Mouse (Mus musculus): Measurements from ENCODE around the gene Ccdc124. TPM values are rescaled to one million over a fixed set of nuclear protein-coding genes. Genes with fewer than 3 reads are reported as not detected.
"Not testable (repeated sequence)": the region's sequence is repeated elsewhere in the genome, so short reads cannot be mapped to it uniquely, and the experiment has no call there.

The Ccdc124 gene
- total RNA-seq, 2 experiments from 2014 or later = 36.8 to 38.6 TPM

DNA sequence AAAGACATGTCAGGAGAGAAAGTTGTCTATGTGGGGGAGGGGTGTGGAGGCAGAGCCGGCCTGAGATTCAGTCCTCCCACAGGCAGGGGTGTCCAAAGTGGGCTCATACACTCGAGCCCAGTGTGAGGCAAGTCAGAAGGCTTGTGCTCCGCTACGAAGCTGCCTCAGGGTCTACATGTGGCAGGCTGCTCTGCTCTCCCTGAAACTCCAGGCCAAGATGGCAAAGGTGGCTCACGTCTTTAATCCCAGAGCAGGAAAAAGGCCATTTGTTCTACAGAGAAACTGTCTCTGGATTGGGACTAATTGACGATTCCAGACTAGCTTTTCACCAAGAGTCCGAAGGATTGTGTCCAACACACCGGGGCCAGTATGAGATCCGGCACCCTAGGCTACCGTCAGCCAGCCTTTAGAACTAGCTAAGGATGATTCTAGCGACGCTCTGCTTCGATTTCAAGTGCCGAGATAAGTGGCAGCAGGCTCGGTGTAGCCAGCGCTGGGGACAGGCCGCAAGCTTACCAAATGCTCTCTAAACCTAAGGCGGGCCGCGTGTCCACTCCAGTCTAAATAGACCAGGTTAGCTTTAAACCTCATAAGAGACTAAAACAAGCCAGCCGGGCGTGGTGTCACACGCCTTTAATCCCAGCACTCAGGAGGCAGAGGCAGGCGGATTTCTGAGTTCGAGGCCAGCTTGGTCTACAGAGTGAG is 22.7 kb upstream of the Ccdc124 start:
- DNase-seq (ENCODE audit: low spot score in 2 of 2) = no peak

GRCm38 (mm10) chr8:70895571-70896259 is 22.0 kb upstream of the Ccdc124 start:
- not testable (repeated sequence) for DNase-seq (ENCODE audit: low spot score in 2 of 2)

DNA sequence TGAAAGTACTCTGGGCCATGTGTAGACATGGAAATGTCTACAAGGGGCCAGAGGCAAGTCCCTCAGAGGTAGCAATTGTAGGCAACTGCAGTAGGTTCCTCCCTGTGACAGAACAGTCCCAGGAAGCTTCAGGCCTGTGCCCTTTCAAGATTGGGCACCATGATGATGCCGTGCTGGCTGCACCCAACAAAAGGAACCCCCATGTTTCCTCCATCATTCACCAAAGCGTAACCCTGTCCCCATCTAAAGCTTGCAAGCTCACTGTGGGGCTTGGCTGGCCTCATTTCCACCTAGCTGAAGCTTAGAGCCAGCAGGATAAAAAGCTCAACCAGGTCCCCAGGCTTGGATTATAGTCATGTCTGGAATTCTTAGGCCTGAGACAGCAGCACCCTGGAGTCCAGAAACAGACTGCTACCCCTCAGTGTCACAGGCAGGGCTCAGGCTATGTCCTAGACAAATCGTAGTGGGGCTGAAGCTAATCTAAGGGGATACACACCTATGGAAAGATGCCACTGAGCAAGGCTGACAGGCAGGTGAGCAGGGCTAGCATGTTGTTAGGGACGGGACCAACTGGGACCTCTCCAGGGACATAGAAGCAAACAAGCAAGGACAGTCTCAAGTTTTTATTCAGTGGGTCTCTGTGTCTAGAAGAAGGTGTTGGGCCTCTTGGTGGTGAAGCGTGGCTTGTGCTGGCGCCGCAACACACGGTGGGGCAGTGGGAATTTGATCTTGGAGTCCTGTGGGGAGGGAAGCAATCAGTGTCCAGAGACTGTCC is 21.2 kb upstream of the Ccdc124 start:
- DNase-seq (ENCODE audit: low spot score in 2 of 2) = no peak

DNA sequence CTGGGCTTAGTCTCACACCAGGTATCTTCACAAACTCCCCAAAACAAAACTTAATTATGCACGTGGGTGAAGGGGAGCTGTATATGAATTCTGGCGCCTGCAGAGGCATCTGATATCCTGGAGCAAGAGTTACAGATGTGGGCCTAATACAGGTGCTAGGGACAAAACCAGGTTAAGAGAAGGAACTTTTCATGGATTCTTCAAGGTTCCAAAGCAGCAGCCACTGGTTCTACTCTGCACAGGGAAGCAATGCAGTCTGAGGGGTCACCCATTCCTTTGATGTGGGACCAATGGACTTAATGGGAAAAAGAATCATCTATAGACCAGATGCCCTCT is 20.6 kb upstream of the Ccdc124 start:
- no peak for DNase-seq (ENCODE audit: low spot score in 2 of 2)

DNA sequence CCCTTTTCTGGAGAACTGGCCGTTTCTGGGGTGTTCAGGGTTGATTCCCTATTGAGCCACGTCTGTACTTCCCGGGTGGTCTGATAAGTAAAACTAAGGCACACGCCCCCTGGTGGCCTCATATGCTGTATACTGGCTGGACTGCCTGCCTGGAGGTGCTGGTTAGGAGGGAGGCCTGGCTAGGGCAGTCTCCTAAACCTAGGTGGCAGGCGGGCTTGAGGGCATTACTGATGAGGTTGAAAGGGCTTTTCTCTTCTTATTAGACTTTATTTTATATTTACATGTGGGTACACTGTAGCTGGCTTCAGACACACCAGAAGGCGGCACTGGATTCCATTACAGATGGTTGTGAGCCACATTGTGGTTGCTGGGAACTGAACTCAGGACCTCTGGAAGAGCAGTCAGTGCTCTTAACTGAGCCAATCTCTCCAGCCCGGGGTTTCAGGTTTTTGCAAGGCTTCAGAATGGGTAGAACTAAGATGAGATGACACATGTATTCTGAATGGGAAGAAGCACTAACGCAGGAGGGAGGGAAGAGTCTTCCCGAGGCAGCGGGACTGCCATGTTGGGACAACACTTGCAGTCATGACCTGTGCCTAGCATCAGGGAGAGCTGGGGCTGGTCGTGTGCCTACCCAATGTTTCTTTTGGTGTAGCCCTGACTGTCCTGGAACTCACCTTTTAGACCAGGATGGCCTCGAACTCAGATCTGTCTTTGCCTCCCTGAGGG is 20.1 kb upstream of the Ccdc124 start:
- peak in 1 of 2 experiments; percentile 56 for DNase-seq (ENCODE audit: low spot score in 2 of 2)

DNA sequence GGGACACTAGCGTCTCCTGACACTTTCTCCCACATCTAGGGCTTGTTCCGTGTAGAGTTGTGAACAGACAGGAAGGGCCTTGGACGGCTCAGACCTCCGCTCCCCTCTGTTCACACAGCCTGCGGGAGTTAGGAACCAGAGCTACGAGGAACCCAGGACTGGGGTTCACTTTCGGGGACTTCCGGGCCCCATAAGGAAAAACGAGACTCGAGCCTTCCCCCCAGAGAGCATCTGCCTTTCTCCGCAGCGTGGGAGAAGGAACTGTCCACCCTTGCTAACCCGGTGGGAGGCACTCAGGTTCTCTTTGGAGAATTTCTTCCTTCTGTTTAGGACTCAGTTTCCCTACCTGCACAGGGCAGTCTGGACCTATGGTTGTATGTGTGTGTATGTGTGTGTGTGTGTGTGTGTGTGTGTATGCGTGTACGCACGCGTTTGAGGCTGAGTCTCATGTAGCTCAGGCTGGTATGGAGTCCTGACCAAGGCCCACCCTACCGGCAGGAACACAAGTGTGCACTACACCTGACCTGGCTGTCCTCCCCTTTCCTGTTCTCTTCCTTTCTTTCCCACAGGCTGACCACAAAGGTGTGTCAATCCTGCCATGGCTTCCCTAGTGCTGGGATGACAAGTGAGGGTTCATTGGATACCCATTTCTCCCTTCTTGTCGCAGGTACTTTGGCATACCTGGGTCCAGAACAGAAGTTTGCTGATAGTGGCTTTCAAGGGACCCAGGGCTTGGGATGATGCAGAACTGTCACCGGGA is 19.3 kb upstream of the Ccdc124 start:
- DNase-seq (ENCODE audit: low spot score in 2 of 2) = no peak

GRCm38 (mm10) chr8:70892022-70892895 is 18.5 kb upstream of the Ccdc124 start, which contains the start of gene Slc5a5:
Gene Slc5a5, minus strand, starts transcription at chr8:70892757.
- DNase-seq (ENCODE audit: low spot score in 2 of 2) = no peak

DNA sequence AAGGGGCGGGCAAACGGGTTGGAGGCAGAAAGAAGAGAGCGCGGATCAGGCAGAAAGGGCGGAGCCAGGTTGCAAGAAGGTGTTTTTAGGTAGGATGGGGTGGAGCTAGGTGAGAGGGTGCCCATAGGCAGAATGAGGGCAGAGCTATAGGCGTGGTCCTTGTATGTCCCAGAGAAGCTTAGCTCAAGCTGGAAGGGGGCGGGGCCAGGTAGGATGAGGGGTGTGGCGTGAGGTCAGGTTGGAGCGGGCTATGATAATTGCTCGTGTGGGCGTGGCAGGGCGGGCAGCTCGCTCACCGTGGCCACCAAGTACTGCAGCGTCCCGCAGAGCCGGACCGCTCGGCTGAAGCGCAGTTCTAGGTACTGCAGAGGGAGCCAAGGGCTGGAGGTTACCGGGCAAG is 17.6 kb upstream of the Ccdc124 start:
- DNase-seq (ENCODE audit: low spot score in 2 of 2) = no peak

- no peak for DNase-seq (ENCODE audit: low spot score in 2 of 2)
Measured at GRCm38 (mm10) chr8:70890656-70891055, 16.9 kb upstream of the Ccdc124 start.

- DNase-seq (ENCODE audit: low spot score in 2 of 2) = no peak
Measured at GRCm38 (mm10) chr8:70887669-70888068, 13.9 kb upstream of the Ccdc124 start.

GRCm38 (mm10) chr8:70885612-70886011 is 11.9 kb upstream of the Ccdc124 start:
- no peak for DNase-seq (ENCODE audit: low spot score in 2 of 2)

GRCm38 (mm10) chr8:70884683-70885082 is 10.9 kb upstream of the Ccdc124 start:
- DNase-seq (ENCODE audit: low spot score in 2 of 2) = no peak

GRCm38 (mm10) chr8:70884186-70884585 is 10.5 kb upstream of the Ccdc124 start:
- no peak for DNase-seq (ENCODE audit: low spot score in 2 of 2)

GRCm38 (mm10) chr8:70880546-70880945 is 6.8 kb upstream of the Ccdc124 start:
- DNase-seq (ENCODE audit: low spot score in 2 of 2) = no peak

DNA sequence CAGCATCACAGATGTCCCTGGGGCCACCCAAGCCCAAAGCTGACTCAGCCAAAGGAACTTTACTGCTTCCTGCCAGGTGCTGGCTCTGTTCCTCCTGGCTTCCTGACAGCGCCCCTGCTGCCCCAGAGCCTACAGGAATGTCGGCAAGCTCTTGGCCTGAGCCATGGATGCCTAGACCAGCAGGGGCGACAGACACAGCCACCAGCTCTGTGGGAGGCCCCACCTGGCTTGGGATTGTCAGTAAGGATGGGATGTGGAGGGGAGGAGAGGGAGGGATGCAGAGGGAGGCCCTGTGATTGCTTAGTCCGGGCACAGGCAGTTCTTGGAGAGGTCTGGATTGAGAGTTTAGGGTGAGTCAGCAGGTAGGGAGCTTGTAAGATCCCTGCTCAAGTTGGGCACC is 6.4 kb upstream of the Ccdc124 start:
- no peak for DNase-seq (ENCODE audit: low spot score in 2 of 2)

DNA sequence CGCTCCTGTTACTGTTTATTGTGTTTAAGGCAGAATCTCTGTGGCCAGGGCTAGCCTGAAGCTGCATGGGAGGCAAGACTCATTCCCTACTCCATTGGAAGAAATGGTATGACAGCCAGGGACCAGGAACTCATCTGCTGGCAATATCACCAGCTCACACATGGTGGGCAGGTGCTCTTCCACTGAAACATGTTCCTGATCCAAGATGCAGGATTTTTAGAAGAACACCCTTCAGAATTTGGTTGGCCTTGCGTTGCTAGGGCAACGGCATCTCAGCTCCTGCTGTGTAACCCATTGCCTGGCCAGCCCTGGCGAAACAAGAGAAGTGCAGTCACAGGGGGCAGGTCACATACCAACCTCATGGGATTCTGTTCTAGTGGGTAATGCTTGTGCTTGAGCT is 5.8 kb upstream of the Ccdc124 start:
- no peak for DNase-seq (ENCODE audit: low spot score in 2 of 2)

DNA sequence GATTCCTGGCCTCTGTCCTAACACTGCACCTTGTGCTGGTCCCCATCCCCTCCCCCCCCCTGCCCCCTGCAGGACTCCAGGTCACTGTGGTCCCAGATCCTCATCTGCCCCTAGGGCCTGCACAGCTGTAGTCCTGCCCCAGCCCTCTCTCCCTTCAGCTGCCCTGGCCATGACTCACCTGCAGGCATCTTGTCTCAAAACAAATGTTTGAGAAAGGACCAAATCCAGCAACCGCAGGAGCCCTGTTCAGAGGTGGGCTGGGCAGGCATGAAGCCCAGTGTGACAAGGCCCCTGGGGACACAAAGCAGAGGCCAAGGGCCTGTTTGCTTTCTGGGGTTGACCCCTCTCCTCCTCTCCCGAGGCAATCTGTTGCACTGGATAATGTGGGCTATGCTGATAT is 4.4 kb upstream of the Ccdc124 start:
- no peak for DNase-seq (ENCODE audit: low spot score in 2 of 2)

- DNase-seq (ENCODE audit: low spot score in 2 of 2) = no peak
Measured at GRCm38 (mm10) chr8:70876382-70876781, 2.6 kb upstream of the Ccdc124 start.

GRCm38 (mm10) chr8:70874441-70874840 is 706 bp upstream of the Ccdc124 start:
- DNase-seq (ENCODE audit: low spot score in 2 of 2) = no peak

Measured in adrenal gland, postnatal 4 days (tissue).